Mouse (Mus musculus) fibroblast of lung, adult 2 months (primary cell): ENCODE measurements around the gene Ocrl.

Experiments
- DNase-seq: peaks from one replicate; pipeline ENCODE4 v3.0.0-alpha.2; 2011; ENCODE audit warnings: low read depth

Ocrl gene

GRCm38 (mm10) chrX:47912306-47912792 lies at the start of gene Ocrl:
Gene Ocrl, plus strand, starts transcription at chrX:47912387.
- DNase-seq = no peak

- no peak for DNase-seq
These were observed 32.1 kb upstream of the Ocrl start for GRCm38 (mm10) chrX:47880052-47880451.

GRCm38 (mm10) chrX:47882813-47883212 lies 29.4 kb upstream of the Ocrl start:
- no peak for DNase-seq

GRCm38 (mm10) chrX:47887401-47887800 lies 24.8 kb upstream of the Ocrl start:
- DNase-seq = no peak

GRCm38 (mm10) chrX:47891243-47891906 lies 20.8 kb upstream of the Ocrl start:
- DNase-seq = no peak

GRCm38 (mm10) chrX:47891907-47892430 lies 20.2 kb upstream of the Ocrl start:
- no peak for DNase-seq

GRCm38 (mm10) chrX:47892431-47893024 lies 19.7 kb upstream of the Ocrl start, which contains the start of gene Smarca1:
Gene Smarca1, minus strand, starts transcription at chrX:47892974.
- DNase-seq = no peak

GRCm38 (mm10) chrX:47912904-47913542 lies 836 bp downstream of the Ocrl start:
- no peak for DNase-seq

- no peak for DNase-seq
These were observed 1.4 kb downstream of the Ocrl start for GRCm38 (mm10) chrX:47913543-47913938.

- peak; percentile 62 for DNase-seq
These were observed 4.6 kb downstream of the Ocrl start for GRCm38 (mm10) chrX:47916831-47917230.

- no peak for DNase-seq
These were observed 8.4 kb downstream of the Ocrl start for GRCm38 (mm10) chrX:47920541-47920940.

GRCm38 (mm10) chrX:47927981-47928380 lies 15.8 kb downstream of the Ocrl start:
- DNase-seq = no peak

GRCm38 (mm10) chrX:47930449-47930848 lies 18.3 kb downstream of the Ocrl start:
- no peak for DNase-seq

- DNase-seq = no peak
These were observed 22.2 kb downstream of the Ocrl start for GRCm38 (mm10) chrX:47934352-47934751.

- DNase-seq = no peak
These were observed 24.7 kb downstream of the Ocrl start for GRCm38 (mm10) chrX:47936885-47937284.

- DNase-seq = no peak
These were observed 25.6 kb downstream of the Ocrl start for GRCm38 (mm10) chrX:47937740-47938139.

GRCm38 (mm10) chrX:47949729-47950128 lies 37.5 kb downstream of the Ocrl start:
- no peak for DNase-seq

- no peak for DNase-seq
These were observed 50.4 kb downstream of the Ocrl start for GRCm38 (mm10) chrX:47962579-47962978.

- peak; percentile 42 for DNase-seq
These were observed 58.2 kb downstream of the Ocrl start for GRCm38 (mm10) chrX:47970371-47970770.

- DNase-seq = no peak
These were observed 58.7 kb downstream of the Ocrl start for GRCm38 (mm10) chrX:47970864-47971263.

- no peak for DNase-seq
These were observed 59.4 kb downstream of the Ocrl start for GRCm38 (mm10) chrX:47971366-47972128.

GRCm38 (mm10) chrX:47976551-47976950 lies 64.4 kb downstream of the Ocrl start:
- peak; percentile 44 for DNase-seq
